Mouse (Mus musculus): ENCODE results near the gene Itgb1bp1.

The Itgb1bp1 gene

DNA sequence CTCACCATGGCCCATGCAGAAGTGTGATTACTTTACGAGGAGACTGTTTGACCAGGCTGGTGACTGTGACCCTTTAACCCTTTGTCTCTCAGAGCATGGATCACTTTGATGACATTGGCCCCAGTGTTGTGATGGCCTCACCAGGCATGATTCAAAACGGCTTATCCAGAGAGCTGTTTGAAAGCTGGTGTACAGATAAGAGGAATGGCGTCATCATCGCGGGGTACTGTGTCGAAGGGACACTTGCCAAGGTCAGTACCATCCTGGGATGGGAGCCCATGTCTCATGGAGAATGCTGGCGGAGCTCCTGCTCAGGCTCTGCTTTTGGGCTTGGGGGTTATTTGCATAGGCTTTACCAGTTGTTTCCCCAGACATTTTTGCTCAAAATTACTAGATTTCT, 15.2 kb upstream of the Itgb1bp1 start:
- DNase-seq (ENCODE audit: low read depth, low spot score) = no peak

DNA sequence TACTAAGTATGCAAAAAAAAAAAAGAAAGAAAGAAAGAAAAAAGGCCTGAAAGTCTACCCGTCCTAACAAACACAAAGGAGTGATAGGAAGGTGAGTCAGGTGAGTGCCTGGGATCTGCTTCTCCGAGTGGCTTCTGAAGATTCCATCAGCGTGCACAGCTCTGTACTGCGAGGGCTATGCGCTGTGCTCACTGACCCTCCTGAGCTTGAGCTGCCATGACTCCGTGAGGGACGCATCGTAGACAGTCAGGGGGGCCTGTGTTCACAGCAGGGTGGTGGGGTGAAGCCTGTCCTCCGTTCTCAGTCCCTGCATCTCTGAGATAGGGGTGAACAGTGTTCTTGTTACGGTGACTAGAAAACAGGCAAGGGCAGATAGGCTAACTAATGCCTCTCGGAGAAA, 12.8 kb upstream of the Itgb1bp1 start:
- no peak for DNase-seq (ENCODE audit: low read depth, low spot score)

DNA sequence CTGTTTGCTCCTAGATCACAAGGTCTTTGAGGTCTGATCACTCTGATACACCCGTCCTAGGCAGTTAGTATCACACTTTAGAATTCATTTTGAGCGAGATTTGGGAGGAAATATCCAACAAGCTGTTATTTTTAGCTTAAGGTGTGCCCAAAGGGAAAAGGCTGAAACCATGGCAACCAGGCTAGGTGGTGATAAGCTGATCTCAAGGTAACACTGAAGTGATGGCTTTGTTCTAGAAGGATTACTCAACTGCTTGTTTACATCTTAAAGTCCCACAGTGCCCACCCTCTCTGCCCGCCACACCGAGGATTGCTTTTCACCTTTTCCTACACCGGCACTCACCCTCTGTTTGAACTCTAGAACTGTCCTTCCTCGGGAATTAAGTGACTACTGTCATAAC, 3.6 kb upstream of the Itgb1bp1 start:
- no peak for DNase-seq (ENCODE audit: low read depth, low spot score)

DNA sequence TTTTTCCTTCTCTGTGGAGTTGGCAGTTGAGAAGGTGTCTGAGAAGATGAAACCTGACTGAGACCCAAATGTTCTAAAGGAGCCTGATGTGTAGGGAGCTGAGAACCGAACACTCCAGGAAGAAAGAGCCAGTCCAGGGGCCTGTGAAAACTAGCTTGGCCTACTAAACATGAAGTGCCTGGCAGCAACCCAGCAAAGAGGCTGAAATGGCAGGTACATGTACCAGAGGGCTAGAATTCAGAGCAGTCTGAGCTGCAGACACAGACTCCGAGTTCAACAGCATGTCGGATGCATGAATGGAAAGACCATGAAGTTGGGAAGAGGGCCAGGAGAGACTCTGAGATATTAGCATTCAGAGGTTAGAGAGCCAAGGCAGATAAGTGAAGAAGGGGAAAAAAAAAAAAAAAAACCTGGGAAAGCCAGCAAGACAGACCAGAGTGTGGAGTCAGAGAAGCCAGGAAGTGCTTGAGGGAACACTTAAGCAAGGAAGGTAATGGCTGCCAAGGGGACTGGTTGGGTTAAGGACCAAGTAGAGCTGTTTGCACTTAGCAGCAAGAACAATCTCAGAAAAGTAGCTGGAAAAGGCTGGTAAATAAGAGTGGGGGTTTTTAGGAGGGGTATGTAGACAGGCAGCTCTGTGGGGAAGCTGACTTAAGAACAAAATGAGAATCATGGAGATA, 2.8 kb upstream of the Itgb1bp1 start:
- no peak for DNase-seq (ENCODE audit: low read depth, low spot score)

DNA sequence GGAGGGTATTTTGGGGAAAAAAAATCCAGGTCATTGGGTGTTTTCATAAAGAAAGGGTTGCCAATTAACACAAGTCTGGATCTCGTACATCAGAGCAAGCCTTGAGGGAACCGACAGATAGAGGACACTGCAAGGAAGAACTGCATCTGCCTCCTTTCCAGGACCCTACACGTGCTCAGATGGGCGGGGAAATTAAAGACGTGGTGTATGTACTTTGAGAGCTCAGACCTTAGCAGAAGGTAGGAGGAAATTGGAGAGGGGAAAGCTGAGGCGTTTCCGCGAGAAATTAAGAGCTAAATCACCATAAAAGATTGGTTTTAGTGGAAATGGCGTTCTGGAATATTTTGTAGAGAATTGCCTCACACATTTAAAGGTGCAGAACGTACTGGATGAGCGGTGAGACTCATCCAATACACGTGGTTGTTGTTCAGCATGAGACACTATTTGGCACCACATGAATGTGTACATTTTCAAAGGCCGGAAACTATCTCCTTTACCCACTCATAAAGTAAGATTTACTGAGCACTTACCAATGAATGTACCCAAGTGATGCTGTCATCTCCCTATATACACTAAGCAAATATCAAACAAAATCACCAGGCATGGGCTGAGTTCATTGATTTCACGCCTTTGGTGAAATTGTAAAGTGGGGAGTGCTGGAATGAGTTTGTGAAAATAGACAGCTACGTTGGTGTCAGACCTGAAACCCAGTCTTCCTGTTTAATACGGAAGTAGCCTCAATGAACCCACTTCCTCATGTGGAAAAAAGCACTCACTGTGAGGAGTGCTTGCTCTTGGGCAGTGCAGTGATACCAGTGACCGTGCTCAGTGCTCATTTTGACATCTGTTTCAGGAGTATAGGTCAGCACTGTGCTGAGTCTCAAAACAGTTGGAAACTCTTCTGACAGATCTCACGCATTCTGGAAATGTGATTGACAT, 897 bp upstream of the Itgb1bp1 start:
- no peak for DNase-seq (ENCODE audit: low read depth, low spot score)

DNA sequence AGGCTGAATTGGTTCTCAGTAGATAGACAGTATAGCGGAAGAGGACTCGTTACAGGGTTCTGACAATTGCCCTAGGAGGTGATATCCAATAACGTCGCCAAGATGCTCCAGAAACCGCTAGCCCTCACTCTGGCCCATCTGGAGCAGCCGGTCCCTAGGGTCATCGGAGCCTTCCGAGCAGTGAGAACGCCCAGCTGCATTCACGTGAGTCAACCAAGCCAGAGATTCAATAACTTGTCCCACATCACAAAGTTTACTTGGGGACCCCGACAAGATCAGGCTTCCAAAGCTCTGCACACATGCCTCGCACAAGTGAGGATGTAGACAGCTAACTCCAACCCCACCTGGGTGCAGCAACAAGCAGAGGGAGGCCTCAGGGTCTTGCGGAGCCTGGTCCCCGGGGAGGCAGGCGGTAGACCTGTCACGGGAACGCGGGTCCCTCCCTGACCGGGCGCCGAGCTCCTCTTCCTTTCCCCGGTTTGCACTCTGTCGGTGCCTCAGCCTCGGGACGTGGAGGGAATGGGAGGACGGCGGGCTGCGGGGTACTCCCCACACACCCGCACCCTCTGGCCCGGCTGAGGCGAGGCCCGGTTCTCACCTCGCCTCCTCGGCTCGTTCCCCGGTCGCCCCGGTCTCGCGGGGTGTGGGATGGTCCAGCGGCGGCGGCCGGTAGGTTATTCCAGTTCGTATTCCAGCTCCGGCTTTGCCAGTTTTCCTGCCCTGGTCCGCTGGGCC, 409 bp downstream of the Itgb1bp1 start:
- no peak for DNase-seq (ENCODE audit: low read depth, low spot score)

DNA sequence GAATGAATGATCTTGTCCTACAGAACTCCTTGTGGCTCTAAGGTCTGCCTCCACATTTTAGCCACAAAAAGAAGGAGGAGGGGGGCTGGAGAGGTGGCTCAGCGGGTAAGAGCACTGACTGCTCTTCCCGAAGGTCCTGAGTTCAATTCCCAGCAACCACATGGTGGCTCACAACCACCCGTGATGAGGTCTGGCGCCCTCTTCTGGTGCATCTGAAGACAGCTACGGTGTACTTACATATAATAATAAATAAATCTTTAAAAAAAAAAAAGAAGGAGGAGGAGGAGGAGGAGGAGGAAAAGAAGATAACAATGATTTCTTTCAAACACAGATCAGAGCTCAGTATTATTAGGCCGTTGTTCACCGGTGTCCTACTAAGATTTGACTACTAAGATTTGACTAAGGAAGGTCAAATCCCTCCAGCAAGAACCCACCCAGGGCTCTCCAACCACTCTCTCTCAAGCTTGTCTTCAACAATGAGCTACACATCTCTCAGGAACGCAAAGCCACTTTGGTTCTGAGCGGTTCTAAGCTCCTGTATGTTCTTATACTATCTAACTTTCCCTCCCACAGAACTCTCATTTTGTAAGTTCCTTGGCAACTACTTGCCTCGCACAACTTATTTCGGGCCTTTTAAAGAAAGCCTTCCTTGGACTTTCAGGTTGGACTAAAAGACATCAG, 1.2 kb downstream of the Itgb1bp1 start, which contains the start of gene Cpsf3:
Gene Cpsf3 (plus strand): TSS at position 631 of the 681 bp plus-strand sequence.
- no peak for DNase-seq (ENCODE audit: low read depth, low spot score)

DNA sequence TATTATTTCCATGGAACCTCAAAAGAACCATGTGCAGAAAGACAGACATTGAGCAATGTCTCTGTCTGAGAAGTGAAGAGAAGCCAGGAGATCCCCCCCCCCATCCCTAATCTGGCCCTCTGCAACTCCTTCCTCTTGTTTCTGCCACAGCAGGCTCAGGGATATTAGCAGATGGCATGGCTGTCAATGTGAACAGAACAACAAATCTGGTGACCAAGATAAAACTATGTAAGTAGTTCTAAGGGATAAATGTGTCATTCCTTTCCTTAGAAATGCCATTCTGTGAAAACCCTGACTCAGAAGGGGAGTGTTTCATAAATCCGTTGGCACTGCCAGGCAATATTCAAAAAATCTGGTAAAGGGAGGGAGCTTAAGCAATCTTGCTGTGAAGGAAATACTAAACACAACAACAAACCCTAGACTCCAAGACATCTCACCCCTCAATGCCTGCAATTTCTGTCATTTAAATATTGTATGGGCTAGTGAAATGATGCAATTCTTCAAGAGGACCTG, 8.7 kb downstream of the Itgb1bp1 start:
- no peak for DNase-seq (ENCODE audit: low read depth, low spot score)

DNA sequence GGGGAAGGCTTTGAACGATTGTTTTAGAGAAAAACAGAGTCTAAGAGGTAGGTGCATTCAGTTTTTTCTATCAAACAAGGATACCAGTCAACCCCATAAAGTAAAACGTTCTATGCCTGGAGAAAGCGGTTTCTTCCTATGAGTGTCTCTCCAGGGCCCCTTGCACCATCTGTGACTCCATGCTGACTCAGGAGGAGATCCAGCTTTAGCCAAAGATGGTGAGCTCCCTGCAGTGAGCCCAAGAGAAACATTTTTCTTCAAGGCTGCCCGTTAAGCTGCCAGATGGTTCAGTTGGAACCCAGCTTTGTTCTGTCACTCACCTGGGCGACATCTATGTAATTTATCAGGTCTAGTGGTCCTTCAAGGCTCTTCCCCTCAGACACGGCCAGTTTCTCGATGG, 11.6 kb downstream of the Itgb1bp1 start:
- DNase-seq (ENCODE audit: low read depth, low spot score) = no peak

DNA sequence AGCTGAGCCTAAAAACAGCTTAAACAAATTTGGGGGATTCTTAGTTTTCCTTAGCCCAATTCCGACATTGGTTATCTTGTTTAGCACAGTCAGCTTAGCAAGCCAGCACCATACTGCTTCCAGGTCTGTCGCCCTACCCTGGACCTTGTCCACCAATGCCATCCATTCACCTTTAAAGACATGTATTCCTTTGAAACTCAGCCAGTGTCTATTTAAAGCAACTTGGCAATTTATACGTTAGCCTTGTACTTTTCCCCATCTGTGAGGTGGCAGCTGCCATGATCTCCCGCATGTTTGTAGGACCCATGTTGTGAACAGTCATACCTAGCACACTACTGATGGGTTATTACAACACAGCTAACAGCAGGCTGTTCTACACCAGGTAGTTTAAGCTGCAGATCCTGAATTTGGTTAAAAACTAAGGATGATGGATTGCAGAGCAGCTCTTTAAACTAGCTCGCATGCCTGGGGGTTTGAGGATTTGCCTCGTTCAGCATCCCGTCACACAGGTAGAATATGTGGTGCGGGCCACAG, 17.9 kb downstream of the Itgb1bp1 start:
- DNase-seq (ENCODE audit: low read depth, low spot score) = no peak

DNA sequence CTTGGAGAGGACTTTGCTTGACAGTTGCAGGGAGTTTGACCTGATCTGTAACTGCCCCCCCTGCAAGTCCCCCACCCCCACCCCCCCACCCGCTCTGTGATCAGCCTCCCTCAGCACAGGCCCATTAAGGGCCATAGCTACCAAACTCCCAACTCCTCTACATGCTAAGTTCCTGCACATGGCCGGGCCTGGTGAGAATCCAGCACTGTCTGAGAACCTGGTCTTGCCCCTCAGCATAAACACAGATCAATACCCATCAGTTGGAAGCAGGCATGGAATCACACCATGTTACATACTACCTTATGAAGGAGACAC, 19.3 kb downstream of the Itgb1bp1 start:
- no peak for DNase-seq (ENCODE audit: low read depth, low spot score)

DNA sequence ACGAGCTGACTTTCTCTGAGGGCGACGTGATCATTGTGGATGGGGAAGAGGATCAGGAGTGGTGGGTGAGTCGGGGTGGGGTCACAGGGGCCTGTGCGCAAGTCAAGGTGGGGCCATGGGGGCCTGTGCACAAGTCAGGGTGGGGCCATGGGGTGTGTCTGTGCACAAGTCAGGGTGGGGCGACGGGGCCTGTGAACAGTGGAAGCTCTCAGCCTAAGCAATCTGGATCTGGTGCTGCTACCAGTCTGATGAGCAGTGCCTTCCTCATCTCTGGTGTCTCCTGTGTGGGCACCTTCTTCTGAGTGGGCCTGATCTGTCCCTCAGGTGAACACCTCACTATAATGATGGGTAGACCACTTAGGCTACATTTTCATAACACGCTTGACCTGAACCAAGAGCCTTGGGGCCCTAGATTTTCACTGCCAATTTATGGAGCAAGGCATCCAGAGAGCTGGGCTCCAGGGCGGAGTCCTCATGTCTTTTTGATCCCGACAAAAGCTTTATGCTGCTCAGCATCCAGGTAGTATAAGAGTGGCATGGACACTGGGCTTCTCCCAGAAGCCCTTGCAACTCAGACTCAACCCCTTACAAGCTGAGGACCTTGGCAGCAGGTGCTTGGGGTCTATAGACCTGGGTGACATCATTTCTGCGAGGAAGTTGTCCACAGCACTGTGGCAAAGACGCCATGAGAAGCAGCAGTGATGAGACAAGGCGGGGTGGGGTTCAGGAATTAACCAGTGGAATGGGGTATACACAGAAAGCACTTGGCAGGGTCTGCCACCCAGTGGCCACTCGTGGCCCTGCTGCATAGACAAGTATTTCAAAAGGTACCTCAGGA, 19.9 kb downstream of the Itgb1bp1 start:
- DNase-seq (ENCODE audit: low read depth, low spot score) = no peak

DNA sequence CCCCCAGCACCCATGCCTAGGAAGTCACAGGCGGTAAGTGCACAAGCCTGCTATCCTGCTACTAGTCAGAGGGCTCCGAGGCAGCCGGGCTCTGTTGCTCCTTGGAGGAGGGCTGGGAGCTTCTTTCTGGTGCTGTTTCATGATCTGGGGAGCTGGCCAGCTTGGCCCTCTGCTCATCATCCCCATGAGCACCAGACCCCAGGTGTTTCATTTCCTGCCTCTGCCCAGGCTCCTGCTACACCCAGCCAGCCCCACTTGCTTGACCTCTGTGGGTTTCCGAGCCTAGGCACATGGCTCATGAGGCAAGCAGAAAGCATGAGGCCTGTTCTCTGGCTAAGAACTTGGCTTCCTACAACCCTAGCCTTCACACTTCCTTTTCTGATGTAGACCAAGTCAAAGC, 20.6 kb downstream of the Itgb1bp1 start:
- no peak for DNase-seq (ENCODE audit: low read depth, low spot score)

DNA sequence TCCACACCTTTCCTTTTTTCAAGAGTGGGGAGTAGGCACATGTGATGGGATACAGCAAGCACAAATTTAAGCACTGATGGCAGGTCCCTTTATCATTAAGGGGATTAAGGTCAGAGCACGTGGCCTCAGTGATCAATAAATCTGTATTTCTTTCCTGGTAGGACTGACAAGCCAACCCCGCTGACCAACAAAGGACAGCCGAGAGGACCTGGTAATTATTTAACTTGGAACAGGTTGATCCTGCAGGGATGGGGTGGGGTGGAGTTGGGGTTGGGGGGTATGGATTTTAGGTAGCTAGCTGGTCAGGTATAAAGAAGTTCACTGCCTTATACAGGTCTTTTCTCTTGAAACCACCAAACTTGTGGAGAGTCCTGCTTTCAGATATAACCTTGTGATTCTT, 21.1 kb downstream of the Itgb1bp1 start:
- DNase-seq (ENCODE audit: low read depth, low spot score) = no peak

DNA sequence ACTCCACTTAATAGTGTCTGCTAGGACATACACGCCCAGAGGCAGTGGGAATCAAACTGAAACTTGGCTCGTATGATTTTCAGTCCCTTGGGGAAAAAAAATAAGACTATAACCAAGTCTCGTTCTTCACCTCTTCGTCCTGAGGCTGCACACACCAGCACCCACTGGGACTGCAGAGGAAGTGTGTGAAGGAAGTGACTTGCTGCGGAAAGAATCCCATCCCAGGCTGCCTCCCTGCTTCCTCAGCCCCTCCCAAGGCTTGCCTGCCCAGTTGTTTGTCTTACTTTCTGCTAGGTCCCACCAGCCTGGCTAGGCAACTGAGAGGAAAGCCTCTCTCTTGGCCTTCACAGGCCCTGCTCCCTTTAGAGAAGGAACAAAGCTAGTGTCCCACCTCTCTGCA, 21.8 kb downstream of the Itgb1bp1 start:
- DNase-seq (ENCODE audit: low read depth, low spot score) = no peak

DNA sequence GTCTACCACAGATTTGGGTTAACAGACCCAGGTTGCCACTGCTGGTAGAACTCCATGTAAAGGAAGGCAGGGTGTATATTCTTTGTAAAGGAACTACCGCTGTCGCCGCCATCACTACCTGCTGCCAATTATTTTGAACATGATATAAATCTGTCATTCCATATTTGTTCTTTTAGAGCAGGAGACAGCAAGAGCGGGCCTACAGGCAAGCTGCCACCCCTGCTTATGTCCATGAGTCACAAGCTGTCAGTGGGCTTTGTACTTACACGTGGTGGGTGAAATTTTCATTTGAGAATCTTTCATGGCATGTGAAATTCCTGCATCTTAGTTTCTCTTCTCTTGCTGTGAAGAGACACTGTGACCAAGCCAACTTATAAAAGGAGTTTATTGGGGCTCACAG, 22.8 kb downstream of the Itgb1bp1 start:
- DNase-seq (ENCODE audit: low read depth, low spot score) = no peak

DNA sequence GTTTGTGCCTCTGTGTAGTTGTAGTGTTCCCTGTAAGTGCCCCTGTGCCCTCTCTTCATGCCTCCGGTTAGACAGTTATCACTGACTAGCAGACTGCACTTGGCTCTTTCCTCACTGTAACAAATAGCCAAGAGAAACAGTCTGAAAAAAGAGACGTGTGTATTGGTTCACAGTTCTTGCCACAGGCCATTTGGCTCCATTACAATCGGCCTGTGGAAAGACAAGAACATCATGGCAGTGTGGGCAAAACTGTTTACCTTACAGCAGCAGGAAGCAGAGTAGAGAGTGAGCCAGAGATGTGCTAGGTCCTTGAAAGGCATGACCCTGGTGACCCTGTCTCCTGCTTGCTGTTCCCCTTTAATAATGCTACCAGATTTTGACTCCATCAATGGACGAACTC, 24.6 kb downstream of the Itgb1bp1 start:
- no peak for DNase-seq (ENCODE audit: low read depth, low spot score)

DNA sequence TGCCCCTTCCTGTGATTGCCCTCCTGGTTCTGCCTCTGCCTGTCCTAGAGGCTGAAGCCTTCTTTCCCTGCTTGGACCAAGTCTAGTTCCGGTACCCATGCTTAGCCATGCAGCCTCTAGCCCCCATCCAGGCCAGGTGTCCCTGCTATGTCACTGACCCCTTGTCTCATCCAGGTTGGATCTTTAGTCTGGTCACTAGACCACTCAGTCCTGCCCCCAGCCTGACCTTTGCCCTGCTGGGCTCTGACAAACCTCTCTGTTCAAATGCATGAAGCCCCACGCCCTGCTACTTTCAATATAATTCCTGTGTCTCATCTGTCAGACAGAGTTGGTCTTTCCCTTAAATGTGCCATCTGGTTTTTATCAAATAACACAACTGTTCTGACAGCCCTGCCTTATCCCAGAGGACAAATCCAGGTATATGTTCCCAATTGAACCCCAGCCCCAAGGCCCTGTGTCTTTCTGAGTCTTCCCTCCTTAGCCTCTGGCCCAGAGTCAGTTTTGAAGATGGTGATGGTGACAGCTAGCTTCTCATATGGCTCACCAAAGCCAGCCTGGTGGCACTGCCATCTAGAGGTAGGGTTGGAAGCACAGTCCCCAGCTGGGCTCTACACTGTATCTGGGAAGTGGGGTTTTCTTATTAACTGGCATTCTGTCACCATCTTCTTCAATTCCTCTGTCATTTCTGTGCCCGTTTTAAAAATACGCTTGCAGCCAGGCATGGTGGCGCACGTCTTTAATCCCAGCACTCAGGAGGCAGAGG, 25.4 kb downstream of the Itgb1bp1 start:
- DNase-seq (ENCODE audit: low read depth, low spot score) = no peak

DNA sequence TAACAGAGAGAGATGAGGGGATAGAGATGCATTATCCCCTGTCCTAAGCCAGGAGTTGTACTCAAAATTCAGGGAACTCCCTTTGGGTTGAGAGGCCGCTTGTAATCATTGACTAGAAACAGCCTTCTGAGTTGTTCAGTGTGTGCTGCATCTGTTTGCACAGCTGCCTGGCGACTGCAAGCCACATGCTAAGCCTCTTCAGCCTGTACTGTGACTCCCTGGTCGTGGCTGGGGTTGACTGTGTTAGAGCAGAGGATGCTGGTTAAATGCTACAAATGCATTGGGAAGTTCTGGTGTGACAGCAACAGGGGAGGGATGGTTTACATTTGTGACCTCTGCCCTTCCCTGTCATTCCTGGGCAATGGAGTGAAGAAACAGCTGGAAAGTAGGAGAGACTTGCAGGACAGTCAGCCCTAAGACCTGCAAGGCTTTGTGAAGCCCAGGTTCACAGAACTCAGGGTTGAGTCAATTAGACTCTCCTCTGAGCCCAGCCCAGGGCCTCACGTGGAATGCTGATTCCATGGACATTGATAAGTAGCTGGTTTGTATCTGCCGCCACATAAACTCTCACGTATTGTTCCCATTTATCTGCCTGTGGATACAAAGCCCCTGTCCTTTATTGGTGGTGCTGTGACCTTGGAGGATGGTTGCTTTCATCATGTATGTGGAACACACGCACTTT, 38.2 kb downstream of the Itgb1bp1 start:
- DNase-seq (ENCODE audit: low read depth, low spot score) = no peak
